In the genomic region with DNA sequence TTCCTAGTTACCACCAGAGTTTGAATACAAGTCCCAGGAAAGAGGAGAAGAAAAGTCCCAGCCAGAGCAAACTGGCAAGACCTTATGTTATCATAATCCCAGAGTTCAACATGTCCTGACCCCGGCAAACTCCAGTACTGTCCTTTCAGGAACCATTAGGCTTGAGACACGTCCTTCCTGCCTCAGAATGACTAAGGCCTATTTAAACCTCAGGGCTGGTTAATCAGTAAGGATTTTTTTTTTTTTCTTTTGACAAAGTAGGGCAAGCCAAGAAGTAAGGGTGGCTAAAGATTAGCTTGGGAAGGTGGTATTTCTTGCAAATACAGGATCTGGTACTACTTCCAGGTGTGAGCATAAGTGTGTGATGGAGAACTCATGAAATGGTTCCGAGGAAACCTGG, we compare ENCODE assay signal across 19 mouse cellular contexts. TPM values are rescaled to one million over a fixed set of nuclear protein-coding genes. Genes with fewer than 3 reads are reported as not detected.
DNase-seq lines count a peak whose midpoint lies in the region; ATAC-seq and TF ChIP-seq lines count a peak whose summit lies in the region.
"Had no signal": no experiment of that assay in that cellular context is flagged by ENCODE, and none has a peak within 500 bp of the region (broad histone marks: within the 10 kb centered on the region; RNA-seq: fewer than 3 reads in every experiment).

No protein-coding gene starts in this region.

- ATAC-seq in granulocyte monocyte progenitor cell, adult 5-6 weeks (replicated peaks; ENCODE audit: poor library complexity, severe bottlenecking): 0 out of 2 replicates have a peak, but pooled peaks have one; percentile 19
- peak; percentile 80 for ATAC-seq in kidney, embryonic 15.5 days (replicated peaks; ENCODE audit: low FRiP score)
- ATAC-seq in forebrain, embryonic 15.5 days (replicated peaks): no peak

- no peak overlapping the region for H3K4me2 ChIP-seq in kidney, embryonic 15.5 days
- no peak overlapping the region for H3K4me2 ChIP-seq in forebrain, embryonic 15.5 days (replicated peaks)
- H3K4me2 ChIP-seq: embryonic facial prominence, embryonic 12.5 days; hindbrain, embryonic 13.5 days had no signal

- H3K9ac ChIP-seq in kidney, embryonic 15.5 days: no peak overlapping the region
- H3K9ac ChIP-seq in forebrain, embryonic 15.5 days (replicated peaks): no peak overlapping the region
- H3K9ac ChIP-seq: embryonic facial prominence, embryonic 12.5 days; hindbrain, embryonic 13.5 days had no signal

- TF ChIP-seq POLR2A in small intestine, adult 2 months (IDR thresholded peaks at IDR 0.05; ENCODE audit: low read depth, low read length): no peak

- DNase-seq in adrenal gland, adult (ENCODE audit: inconsistent age in 2 of 2, low spot score in 1 of 2): peak; percentile 30 to 49
- no peak for DNase-seq in adrenal gland, postnatal 36 days
- no peak for DNase-seq in gastrocnemius, postnatal 10 days
- DNase-seq in frontal cortex, postnatal 25 days (ENCODE audit: low spot score in 2 of 2): no peak
- DNase-seq: cerebellum, postnatal 25 days; lung, adult 18-20 months; lung, postnatal 4 days; midbrain, embryonic 14.5 days; right cerebral cortex, adult 18-20 months; thymus, adult 18-20 months had no signal

- no peaks in the 10 kb centered on the region for H3K27me3 ChIP-seq in kidney, embryonic 15.5 days
- no peaks in the 10 kb centered on the region for H3K27me3 ChIP-seq in small intestine, adult 2 months (ENCODE audit: control insufficient read depth, insufficient read depth, low read length)
- H3K27me3 ChIP-seq in forebrain, embryonic 15.5 days: no peaks in the 10 kb centered on the region
- H3K27me3 ChIP-seq: embryonic facial prominence, embryonic 12.5 days; hindbrain, embryonic 13.5 days had no signal

- 63% methylated on average over 3 of the region's 3 CpGs for WGBS in kidney, embryonic 15.5 days
- WGBS in small intestine, adult 2 months: 26% methylated on average over 3 of the region's 3 CpGs
- WGBS in forebrain, embryonic 15.5 days: 82% methylated on average over 3 of the region's 3 CpGs

- no peaks in the 10 kb centered on the region for H3K9me3 ChIP-seq in kidney, embryonic 15.5 days (replicated peaks)
- H3K9me3 ChIP-seq in forebrain, embryonic 15.5 days: no peaks in the 10 kb centered on the region
- H3K9me3 ChIP-seq: embryonic facial prominence, embryonic 12.5 days; hindbrain, embryonic 13.5 days; limb, embryonic 10.5 days had no signal

- H3K27ac ChIP-seq in kidney, embryonic 15.5 days: peak overlapping the region; percentile 93
- H3K27ac ChIP-seq in small intestine, adult 2 months (ENCODE audit: insufficient read depth, low read depth, low read length): peak overlapping the region; percentile 37; the same call in 1 of the 2 replicates
- H3K27ac ChIP-seq in forebrain, embryonic 15.5 days (replicated peaks): no peak overlapping the region
- H3K27ac ChIP-seq: embryonic facial prominence, embryonic 12.5 days; hindbrain, embryonic 13.5 days; limb, embryonic 10.5 days had no signal

- peaks cover 1% of the 10 kb centered on the region; the same call in 1 of the 2 replicates for H3K36me3 ChIP-seq in kidney, embryonic 15.5 days
- peaks cover 36% of the 10 kb centered on the region for H3K36me3 ChIP-seq in small intestine, adult 2 months (ENCODE audit: control insufficient read depth, insufficient read depth, low read length)
- no peaks in the 10 kb centered on the region for H3K36me3 ChIP-seq in forebrain, embryonic 15.5 days
- H3K36me3 ChIP-seq: embryonic facial prominence, embryonic 12.5 days; hindbrain, embryonic 13.5 days; limb, embryonic 10.5 days had no signal

- H3K4me1 ChIP-seq in kidney, embryonic 15.5 days: peaks cover 5% of the 10 kb centered on the region
- H3K4me1 ChIP-seq in small intestine, adult 2 months (ENCODE audit: control insufficient read depth, insufficient read depth, insufficient read length, low read length): peaks cover 7% of the 10 kb centered on the region
- H3K4me1 ChIP-seq in forebrain, embryonic 15.5 days: no peaks in the 10 kb centered on the region
- H3K4me1 ChIP-seq: embryonic facial prominence, embryonic 12.5 days; hindbrain, embryonic 13.5 days; limb, embryonic 10.5 days had no signal

- TF ChIP-seq CTCF in small intestine, adult 2 months (IDR thresholded peaks at IDR 0.05; ENCODE audit: extremely low read depth, insufficient read length, insufficient replicate concordance, low read depth, low read length): no peak

- H3K4me3 ChIP-seq in kidney, embryonic 15.5 days (replicated peaks): no peak overlapping the region
- no peak overlapping the region for H3K4me3 ChIP-seq in small intestine, adult 2 months (ENCODE audit: low read depth, low read length)
- no peak overlapping the region for H3K4me3 ChIP-seq in forebrain, embryonic 15.5 days
- H3K4me3 ChIP-seq: embryonic facial prominence, embryonic 12.5 days; hindbrain, embryonic 13.5 days; limb, embryonic 10.5 days had no signal

RNA-seq across cellular contexts. Expression of gene 9130230L23Rik, which starts 9.9 kb away (rescaled TPM):
- 1 to 10 TPM in 1 of 2 experiments, under 1 TPM in 1; 0.53 to 1.3 TPM for total RNA-seq in adrenal gland, postnatal 36 days (2021)
- not detected in 2 replicates for total RNA-seq in granulocyte monocyte progenitor cell, adult 5-6 weeks (2014; fragmentation: Nextera tagmentation)
- total RNA-seq in granulocyte monocyte progenitor cell, adult 5-6 weeks (2017): not detected in 2 replicates
- 0.42 and 0.65 TPM in 2 replicates for polyA plus RNA-seq in kidney, embryonic 15.5 days (2015; fragmentation: Nextera tagmentation; extraction: Ambion mirVana)
- polyA plus RNA-seq in small intestine, adult 2 months (2012; rRNA removed): 4.7 and 10.9 TPM in 2 replicates
- 0.15 TPM in 1 of 2 replicates, not detected in the other for polyA plus RNA-seq in forebrain, embryonic 15.5 days (2015; fragmentation: Nextera tagmentation; extraction: Ambion mirVana)
- total RNA-seq in gastrocnemius, postnatal 10 days (2021): under 1 TPM in 1 of 2 experiments, not detected in 1; 0.23 TPM
- total RNA-seq: heart, adult 8-10 months had no signal
- polyA plus RNA-seq: embryonic facial prominence, embryonic 12.5 days; frontal cortex, adult 2 months; midbrain, embryonic 14.5 days had no signal

Comparison
In these comparisons a context has a peak if more than half of its experiments do, and no peak if none do; other contexts are left out.
1. DNase-seq: peak in adrenal gland, adult (2 of 2); none in adrenal gland, postnatal 36 days (0 of 2), gastrocnemius, postnatal 10 days (single experiment) and frontal cortex, postnatal 25 days (0 of 2).